Mouse (Mus musculus) layer of hippocampus, adult 2 months (tissue): ENCODE data around the gene 4933407L21Rik. TPM values are rescaled to one million over a fixed set of nuclear protein-coding genes. Genes with fewer than 3 reads are reported as not detected.

Experiments used
- DNase-seq, 2 experiments: peaks; one replicate each; pipeline ENCODE4 v3.0.0; 2022; ENCODE audit warnings: low spot score in 2 of 2
- H3K27ac ChIP-seq: fragments of 200-600 bp; 2 replicates; pipeline ENCODE4 v1.8.1; 2022
- H3K4me3 ChIP-seq: fragments of 200-600 bp; 2 replicates; pipeline ENCODE4 v1.8.1; 2022; ENCODE audit warnings: mild to moderate bottlenecking
- CTCF ChIP-seq: fragments of 200-600 bp; conservative IDR thresholded peaks from 2 replicates; pipeline ENCODE4 v1.8.1; 2022; ENCODE audit warnings: antibody characterized with exemption, mild to moderate bottlenecking, moderate library complexity
- total RNA-seq, 2 experiments: library from RNA; stranded (reverse); gene quantifications; 2 replicates each; pipeline ENCODE4 v1.2.3; 2021

4933407L21Rik gene
- total RNA-seq, 2 experiments from 2014 or later = 3.3 to 3.6 TPM

- Histone ChIP-seq H3K27ac (no peak overlapping the region), H3K4me3 (no peak overlapping the region)
- no peak for DNase-seq
- no peak for TF ChIP-seq CTCF
These were observed 26.9 kb downstream of the 4933407L21Rik start for GRCm38 (mm10) chr1:85955150-85955549.

- no peak for DNase-seq
- no peak overlapping the region for H3K4me3 ChIP-seq
- H3K27ac ChIP-seq = no peak overlapping the region
- TF ChIP-seq CTCF = no peak
These were observed 29.0 kb downstream of the 4933407L21Rik start for GRCm38 (mm10) chr1:85957290-85957689.

DNA sequence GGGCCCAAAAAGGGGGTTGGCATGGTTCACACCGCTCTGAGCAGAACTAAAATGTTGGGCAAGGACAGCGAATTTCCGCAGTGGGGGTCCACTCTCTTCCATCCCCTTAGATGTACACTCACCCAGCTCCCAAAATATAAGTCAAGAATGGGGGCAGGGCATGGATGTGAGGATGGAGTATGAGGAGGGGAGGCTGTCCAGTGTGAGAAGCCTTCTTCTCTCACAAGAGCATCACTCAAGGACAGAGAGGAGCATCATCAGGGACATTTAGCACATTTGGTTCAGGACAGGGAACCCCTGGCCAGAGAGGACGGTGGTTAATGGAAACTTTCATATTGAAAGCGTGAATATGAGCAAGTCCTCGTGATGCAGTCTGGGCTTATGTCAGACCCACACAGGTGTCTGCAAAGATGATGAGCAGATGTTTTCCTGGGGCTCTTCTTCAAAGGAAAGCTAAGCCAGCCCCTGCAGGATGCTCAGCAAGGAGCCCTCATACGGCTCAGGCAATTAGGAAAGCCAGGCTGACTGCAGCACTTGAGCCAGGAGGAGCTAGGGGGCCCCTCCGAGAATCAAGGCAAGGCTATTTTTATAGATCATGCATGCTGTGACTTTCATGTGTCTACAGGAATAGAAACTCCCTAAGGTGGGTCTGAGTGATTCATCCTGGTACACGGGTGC is 29.8 kb downstream of the 4933407L21Rik start:
- Histone ChIP-seq H3K27ac (no peak overlapping the region), H3K4me3 (no peak overlapping the region)
- DNase-seq = no peak
- TF ChIP-seq CTCF = no peak

- Histone ChIP-seq H3K4me3 (no peak overlapping the region), H3K27ac (no peak overlapping the region)
- DNase-seq = no peak
- no peak for TF ChIP-seq CTCF
These were observed 31.0 kb downstream of the 4933407L21Rik start for GRCm38 (mm10) chr1:85959129-85959888.

DNA sequence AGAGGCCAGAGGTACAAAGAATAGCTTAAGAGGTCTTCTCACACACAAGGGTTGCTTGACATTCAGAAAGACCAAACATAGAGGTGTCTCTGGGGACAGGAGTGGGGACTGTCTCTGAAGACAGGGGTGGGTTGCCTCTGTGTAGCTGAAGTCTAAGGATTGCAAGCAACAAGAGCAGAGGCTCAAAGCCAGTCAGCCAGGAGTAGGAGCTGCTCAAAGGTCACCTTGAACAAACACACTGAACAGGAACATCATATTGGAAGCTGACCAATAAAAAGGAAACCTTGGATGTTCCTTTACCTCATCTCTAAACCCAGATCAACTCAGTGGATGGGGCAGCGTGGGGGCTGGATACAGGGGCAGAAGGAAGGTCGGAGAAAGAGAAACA is 31.6 kb downstream of the 4933407L21Rik start:
- no peak for TF ChIP-seq CTCF
- H3K4me3 ChIP-seq = no peak overlapping the region
- DNase-seq = no peak
- H3K27ac ChIP-seq = no peak overlapping the region

DNA sequence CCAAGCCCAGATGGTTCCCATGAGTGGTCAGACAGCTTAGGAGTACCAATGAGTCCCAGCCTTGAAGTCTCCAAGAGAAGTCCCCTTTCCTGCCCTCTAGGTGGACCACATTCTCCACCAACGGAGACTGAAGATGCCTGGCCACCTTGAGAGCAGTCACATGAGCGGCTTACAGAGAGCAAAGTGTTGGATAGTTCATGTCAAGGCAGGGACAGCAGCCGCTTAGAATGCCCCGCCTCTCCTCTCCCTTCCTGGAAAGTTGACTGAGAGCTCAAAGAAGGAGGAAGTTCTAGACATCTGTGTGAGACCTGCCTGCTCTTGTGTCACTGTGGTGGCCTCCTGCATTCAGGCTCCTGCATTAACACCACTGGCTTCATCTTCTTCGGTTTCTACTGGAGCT is 32.6 kb downstream of the 4933407L21Rik start, which contains the start of gene Gpr55:
TSS of gene Gpr55 (minus strand) at position 135 of the 400 bp plus-strand sequence.
- H3K27ac ChIP-seq = no peak within 1 kb of the TSS
- DNase-seq = no peak
- TF ChIP-seq CTCF = no peak
- no peak within 1 kb of the TSS for H3K4me3 ChIP-seq

GRCm38 (mm10) chr1:85962081-85962480 is 33.8 kb downstream of the 4933407L21Rik start:
- Histone ChIP-seq H3K4me3 (no peak overlapping the region), H3K27ac (no peak overlapping the region)
- no peak for TF ChIP-seq CTCF
- no peak for DNase-seq

GRCm38 (mm10) chr1:85965856-85966255 is 37.6 kb downstream of the 4933407L21Rik start:
- no peak for TF ChIP-seq CTCF
- DNase-seq = no peak
- Histone ChIP-seq H3K27ac (peak overlapping the region; percentile 39; the same call in 1 of the 2 replicates), H3K4me3 (no peak overlapping the region)

GRCm38 (mm10) chr1:85969081-85969480 is 40.8 kb downstream of the 4933407L21Rik start:
- Histone ChIP-seq H3K27ac (no peak overlapping the region), H3K4me3 (no peak overlapping the region)
- TF ChIP-seq CTCF = no peak
- no peak for DNase-seq

- TF ChIP-seq CTCF = no peak
- peak; percentile 22 to 25 for DNase-seq
- no peak overlapping the region for H3K4me3 ChIP-seq
- H3K27ac ChIP-seq = no peak overlapping the region
These were observed 41.2 kb downstream of the 4933407L21Rik start for GRCm38 (mm10) chr1:85969519-85969918.

- no peak overlapping the region for H3K27ac ChIP-seq
- DNase-seq = no peak
- TF ChIP-seq CTCF = no peak
- no peak overlapping the region for H3K4me3 ChIP-seq
These were observed 42.8 kb downstream of the 4933407L21Rik start for GRCm38 (mm10) chr1:85971070-85971469.

GRCm38 (mm10) chr1:85972341-85972740 is 44.1 kb downstream of the 4933407L21Rik start:
- DNase-seq = no peak
- TF ChIP-seq CTCF = no peak
- no peak overlapping the region for H3K4me3 ChIP-seq
- H3K27ac ChIP-seq = no peak overlapping the region

DNA sequence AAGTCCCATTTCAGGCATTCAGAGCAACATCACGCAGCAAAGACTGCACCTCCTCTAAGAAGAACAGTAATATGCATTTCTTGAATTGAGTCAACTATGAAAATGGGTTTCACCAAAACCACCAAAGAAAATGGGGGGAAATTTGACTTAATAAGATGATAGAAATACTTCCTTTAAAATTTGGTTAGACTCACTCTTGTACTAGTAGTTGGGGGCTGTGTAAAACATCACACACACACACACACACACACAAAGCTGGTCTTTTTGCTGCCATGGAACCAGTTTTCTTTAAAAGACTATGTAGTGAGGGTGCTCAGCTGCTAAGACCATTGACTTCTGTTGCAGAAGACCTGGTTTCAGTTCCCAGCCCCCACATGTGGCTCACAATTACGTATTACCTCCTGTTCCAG is 45.2 kb downstream of the 4933407L21Rik start:
- TF ChIP-seq CTCF = no peak
- DNase-seq = no peak

GRCm38 (mm10) chr1:85977709-85978108 is 49.4 kb downstream of the 4933407L21Rik start:
- Histone ChIP-seq H3K27ac (no peak overlapping the region), H3K4me3 (no peak overlapping the region)
- no peak for TF ChIP-seq CTCF
- DNase-seq = no peak

More for the DNA sequence above, 45.2 kb downstream of the 4933407L21Rik start:
- H3K4me3 ChIP-seq = no peak overlapping the region
- no peak overlapping the region for H3K27ac ChIP-seq
